Mouse (Mus musculus) megakaryocyte, embryonic 14.5 days (primary cell): ENCODE data around the gene Calml4.

Experiments
- FLI1 ChIP-seq: IDR thresholded peaks from 2 replicates; pipeline ENCODE4 v1.6.1; 2012; ENCODE audit warnings: low read length, inconsistent platforms, mixed read lengths
- GATA1 ChIP-seq: IDR thresholded peaks from 3 replicates; pipeline ENCODE4 v1.6.1; 2012; ENCODE audit warnings: mixed read lengths, low read length, inconsistent platforms, borderline replicate concordance

DNA sequence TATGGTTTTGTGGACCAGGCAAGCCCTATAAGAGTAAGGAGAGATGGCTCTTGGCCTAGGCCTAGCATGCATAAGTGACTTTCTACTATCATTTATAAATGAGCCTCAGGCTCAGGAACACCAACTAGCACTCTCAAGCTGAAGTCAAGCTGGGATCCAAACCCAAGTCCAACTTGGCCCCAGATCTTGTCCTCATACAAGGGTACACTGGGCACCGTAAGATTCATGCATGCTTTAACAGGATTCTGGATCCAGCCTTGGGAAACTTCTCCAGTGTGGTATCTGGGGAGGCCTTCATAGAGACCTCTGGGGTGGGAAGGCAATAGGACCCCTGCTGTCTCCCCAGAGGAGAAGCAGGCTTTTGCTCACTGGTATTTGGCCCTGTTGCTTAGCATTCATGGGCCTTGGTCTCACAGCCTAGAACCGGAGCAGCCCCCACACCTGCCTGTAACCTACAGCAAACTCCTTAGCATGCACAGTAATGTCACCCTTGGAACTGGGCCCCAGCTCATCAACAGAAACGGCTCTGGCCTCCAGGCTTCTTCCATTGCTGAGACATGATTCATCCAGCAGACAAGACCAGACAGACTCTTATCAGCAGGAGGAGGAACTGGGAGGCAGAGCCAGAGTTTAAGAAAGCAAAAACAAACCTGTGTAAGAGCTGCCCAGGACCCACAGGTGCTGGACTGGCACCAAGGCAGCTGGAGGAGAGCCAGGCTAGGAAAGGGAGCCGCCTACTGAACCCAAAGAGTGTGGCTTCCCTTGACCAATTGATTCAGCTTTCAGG is 39.9 kb upstream of the Calml4 start:
- TF ChIP-seq GATA1 (no peak), FLI1 (no peak)
